Mouse (Mus musculus) ES-Bruce4 (cell line): ENCODE data around the gene Dnajb14. TPM values are rescaled to one million over a fixed set of nuclear protein-coding genes. Genes with fewer than 3 reads are reported as not detected.
"Not testable (repeated sequence)": the region's sequence is repeated elsewhere in the genome, so short reads cannot be mapped to it uniquely, and the experiment has no call there.

Experiments used
- H3K27ac ChIP-seq: 2 replicates; pipeline ENCODE4 v1.5.1; 2012; ENCODE audit warnings: low read length, inconsistent platforms; ENCODE audit not compliant: insufficient read depth
- H3K27me3 ChIP-seq: 2 replicates; pipeline ENCODE4 v1.6.1; 2012; ENCODE audit warnings: mild to moderate bottlenecking, low read length, inconsistent platforms; ENCODE audit not compliant: control insufficient read depth, poor library complexity, insufficient read depth, severe bottlenecking
- H3K36me3 ChIP-seq: 2 replicates; pipeline ENCODE4 v1.6.1; 2012; ENCODE audit warnings: inconsistent platforms, mild to moderate bottlenecking, low read length, moderate library complexity; ENCODE audit not compliant: control insufficient read depth, poor library complexity, insufficient read depth, severe bottlenecking
- H3K4me1 ChIP-seq: one replicate; pipeline ENCODE4 v1.8.1; 2011; ENCODE audit warnings: low read length; ENCODE audit not compliant: control insufficient read depth, insufficient read depth
- H3K4me3 ChIP-seq: 2 replicates; pipeline ENCODE4 v1.5.1; 2011; ENCODE audit warnings: low read depth, mild to moderate bottlenecking, low read length
- H3K9ac ChIP-seq: 2 replicates; pipeline ENCODE4 v1.6.1; 2012; ENCODE audit warnings: low read depth, mild to moderate bottlenecking, inconsistent platforms; ENCODE audit not compliant: poor library complexity, severe bottlenecking
- H3K9me3 ChIP-seq: replicated peaks from 2 replicates; pipeline ENCODE4 v1.6.1; 2012; ENCODE audit warnings: mild to moderate bottlenecking, low read length, inconsistent platforms; ENCODE audit not compliant: control insufficient read depth, poor library complexity, insufficient read depth, severe bottlenecking
- CTCF ChIP-seq: IDR thresholded peaks from one replicate; pipeline ENCODE4 v1.8.1; 2011; ENCODE audit warnings: low read depth, low read length
- EP300 ChIP-seq: IDR thresholded peaks from 2 replicates; pipeline ENCODE4 v1.6.1; 2011; ENCODE audit warnings: low read depth, low read length; ENCODE audit not compliant: insufficient read depth
- POLR2A ChIP-seq: IDR thresholded peaks from one replicate; pipeline ENCODE4 v1.8.1; 2011; ENCODE audit warnings: low read length; ENCODE audit not compliant: insufficient read depth
- polyA plus RNA-seq: library from polyadenylated mRNA; stranded (reverse); fragments of >200 nt; gene quantifications from 2 replicates; pipeline ENCODE4 v1.2.4, GENCODE M21; 2011; ENCODE audit warnings: low read depth; ENCODE audit not compliant: missing spikeins, insufficient read depth, insufficient read length

The Dnajb14 gene
- polyA plus RNA-seq, 1 experiment: 9.3 TPM

- H3K4me1 ChIP-seq: peaks cover 3% of the 10 kb centered on the region
- H3K36me3 ChIP-seq: no peaks in the 10 kb centered on the region
- no peak overlapping the region for H3K27ac ChIP-seq
- H3K27me3 ChIP-seq: no peaks in the 10 kb centered on the region
- H3K9me3 ChIP-seq: no peaks in the 10 kb centered on the region
- no peak overlapping the region for H3K4me3 ChIP-seq
- H3K9ac ChIP-seq: no peak overlapping the region
- TF ChIP-seq EP300 (no peak), CTCF (no peak), POLR2A (no peak)
These were observed 96.0 kb downstream of the Dnajb14 start for GRCm38 (mm10) chr3:137963508-137963907.

- not testable (repeated sequence) for H3K4me3 ChIP-seq, H3K9me3 ChIP-seq, H3K9ac ChIP-seq, H3K36me3 ChIP-seq, H3K4me1 ChIP-seq, H3K27me3 ChIP-seq, H3K27ac ChIP-seq
These were observed 96.5 kb downstream of the Dnajb14 start for GRCm38 (mm10) chr3:137964014-137964413.

Other genes with a start within 250 kb of the Dnajb14 start
- gene Ddit4l, start 246.1 kb upstream of the Dnajb14 start, polyA plus RNA-seq: 11.4 and 13.9 TPM in 2 replicates
- gene Gm21962, start 196.2 kb upstream of the Dnajb14 start, polyA plus RNA-seq: not detected in 2 replicates
- gene H2afz, start 3.2 kb upstream of the Dnajb14 start, polyA plus RNA-seq: 629 and 682 TPM in 2 replicates
- 47.1 and 55.3 TPM in 2 replicates for gene Lamtor3, start 50.8 kb downstream of the Dnajb14 start, polyA plus RNA-seq
- gene Dapp1, start 113.9 kb downstream of the Dnajb14 start, polyA plus RNA-seq: 3.2 and 9.9 TPM in 2 replicates
- gene 1110002E22Rik, start 197.4 kb downstream of the Dnajb14 start, polyA plus RNA-seq: not detected in 2 replicates
- not detected in 2 replicates for gene Gm5105, start 199.7 kb downstream of the Dnajb14 start, polyA plus RNA-seq